Mouse (Mus musculus): ENCODE results near the gene Oas1d. TPM values are rescaled to one million over a fixed set of nuclear protein-coding genes. Genes with fewer than 3 reads are reported as not detected.
"Not testable (repeated sequence)": the region's sequence is repeated elsewhere in the genome, so short reads cannot be mapped to it uniquely, and the experiment has no call there.

Oas1d gene
- polyA plus RNA-seq, 1 experiment = not detected

GRCm38 (mm10) chr5:120890026-120890425 lies 24.3 kb upstream of the Oas1d start:
- H3K36me3 ChIP-seq (ENCODE audit: control insufficient read depth, insufficient read depth) = no peaks in the 10 kb centered on the region
- H3K79me2 ChIP-seq (ENCODE audit: control insufficient read depth, insufficient read depth) = no peaks in the 10 kb centered on the region
- no peak overlapping the region for H3K4me2 ChIP-seq (ENCODE audit: low read depth)

DNA sequence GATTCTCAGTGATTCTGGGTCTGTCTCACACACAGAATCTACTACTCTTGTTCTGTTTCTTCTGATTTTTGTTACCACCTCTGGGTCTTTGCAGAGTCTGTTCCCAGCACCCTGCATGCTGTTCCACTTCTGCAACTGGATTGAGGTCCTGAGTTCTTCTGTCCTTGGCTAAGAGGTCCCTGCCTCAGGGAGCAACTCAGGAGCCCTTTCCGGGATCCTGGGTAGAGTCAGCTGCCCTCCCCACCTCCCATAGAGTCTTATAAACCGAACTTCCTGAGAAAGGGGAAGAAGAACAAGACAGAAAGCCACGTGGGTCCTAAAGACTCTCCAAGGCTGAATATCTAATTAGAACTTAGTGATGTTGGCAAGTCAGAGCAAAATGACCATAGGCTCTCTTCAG lies 23.3 kb upstream of the Oas1d start:
- Histone ChIP-seq H3K4me3 (no peak overlapping the region), H3K27me3 (ENCODE audit: control insufficient read depth, insufficient read depth, insufficient read length) (no peaks in the 10 kb centered on the region), H3K79me2 (ENCODE audit: control insufficient read depth, insufficient read depth) (no peaks in the 10 kb centered on the region), H3K36me3 (ENCODE audit: control insufficient read depth, insufficient read depth) (no peaks in the 10 kb centered on the region), H3ac (ENCODE audit: control insufficient read depth, insufficient read length) (no peak overlapping the region), H3K4me2 (ENCODE audit: low read depth) (no peak overlapping the region)
- TF ChIP-seq MYOG (IDR thresholded peaks at IDR 0.05; ENCODE audit: control insufficient read depth in 1 of 3, insufficient read depth in 1 of 3, insufficient read length in 2 of 3, low read depth in 2 of 3) = no peak
- TF ChIP-seq TCF3 (IDR thresholded peaks at IDR 0.05; ENCODE audit: insufficient read length, low read depth) = no peak
- no peak for TF ChIP-seq SRF (IDR thresholded peaks at IDR 0.05; ENCODE audit: control insufficient read depth, insufficient read length, low read depth)
- no peak for TF ChIP-seq CEBPB (IDR thresholded peaks at IDR 0.05; ENCODE audit: insufficient read depth, poor library complexity, severe bottlenecking)
- TF ChIP-seq MYOD1 (IDR thresholded peaks at IDR 0.05; ENCODE audit: control insufficient read depth in 1 of 3, insufficient read length in 2 of 3, low read depth in 2 of 3) = no peak
- TF ChIP-seq POLR2AphosphoS2 (IDR thresholded peaks at IDR 0.05; ENCODE audit: insufficient read length, low read depth) = no peak

More at GRCm38 (mm10) chr5:120890026-120890425, 24.3 kb upstream of the Oas1d start:
- TF ChIP-seq POLR2AphosphoS2 (IDR thresholded peaks at IDR 0.05; ENCODE audit: insufficient read length, low read depth) = no peak
- no peak for TF ChIP-seq MAX (IDR thresholded peaks at IDR 0.05; ENCODE audit: low read depth)
- TF ChIP-seq TCF3 (IDR thresholded peaks at IDR 0.05; ENCODE audit: insufficient read length, low read depth) = no peak
- no peak for TF ChIP-seq USF1 (IDR thresholded peaks at IDR 0.05; ENCODE audit: low read depth)
- no peak for TF ChIP-seq SRF (IDR thresholded peaks at IDR 0.05; ENCODE audit: control insufficient read depth, insufficient read length, low read depth)
- TF ChIP-seq REST (IDR thresholded peaks at IDR 0.05; ENCODE audit: insufficient read depth, insufficient read length) = no peak
- TF ChIP-seq MYOD1 (IDR thresholded peaks at IDR 0.05; ENCODE audit: control insufficient read depth in 1 of 3, insufficient read length in 2 of 3, low read depth in 2 of 3) = no peak
- TF ChIP-seq E2F4 (IDR thresholded peaks at IDR 0.05; ENCODE audit: insufficient read depth) = no peak
- no peak for TF ChIP-seq CEBPB (IDR thresholded peaks at IDR 0.05; ENCODE audit: insufficient read depth, poor library complexity, severe bottlenecking)
- no peak for TF ChIP-seq TCF12 (IDR thresholded peaks at IDR 0.05; ENCODE audit: insufficient read depth, poor library complexity, severe bottlenecking)
- Histone ChIP-seq H3ac (ENCODE audit: control insufficient read depth, insufficient read length) (no peak overlapping the region), H3K4me3 (no peak overlapping the region), H3K27me3 (ENCODE audit: control insufficient read depth, insufficient read depth, insufficient read length) (no peaks in the 10 kb centered on the region)

DNA sequence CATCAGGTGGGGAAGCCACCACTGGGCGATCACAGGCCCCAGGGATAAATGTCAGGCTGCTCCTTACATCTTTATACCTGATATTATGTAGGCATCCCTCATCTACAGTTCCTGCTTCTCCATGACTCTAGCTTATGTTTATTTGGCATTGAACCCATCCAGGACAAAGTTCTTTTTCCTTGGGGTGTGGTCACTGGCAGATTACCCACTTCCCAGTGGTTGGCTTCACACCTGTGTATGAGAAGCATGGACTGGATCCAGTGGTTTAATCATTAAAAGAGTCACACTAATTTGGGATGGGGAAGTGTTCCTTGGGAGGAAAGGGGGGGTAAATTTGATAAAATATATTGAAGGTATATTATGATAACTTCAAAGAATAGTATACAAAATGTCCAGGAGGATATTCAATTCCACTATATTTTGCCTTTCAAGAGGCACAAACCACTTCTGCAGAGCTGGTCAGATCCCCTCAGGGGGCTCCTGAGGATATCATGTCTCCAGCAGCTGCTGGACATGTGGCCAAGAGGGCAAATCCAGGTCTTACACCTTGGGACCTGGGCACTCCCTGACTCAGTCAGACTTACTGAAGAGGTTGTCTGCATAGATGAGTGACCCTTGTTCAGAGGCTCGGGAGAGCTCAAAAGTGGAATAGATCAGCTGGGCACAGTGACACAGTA lies 22.6 kb upstream of the Oas1d start:
- not testable (repeated sequence) for H3K36me3 ChIP-seq (ENCODE audit: control insufficient read depth, insufficient read depth); H3K27me3 ChIP-seq (ENCODE audit: control insufficient read depth, insufficient read depth, insufficient read length); H3K79me2 ChIP-seq (ENCODE audit: control insufficient read depth, insufficient read depth); H3K4me2 ChIP-seq (ENCODE audit: low read depth); H3ac ChIP-seq (ENCODE audit: control insufficient read depth, insufficient read length); H3K4me3 ChIP-seq

DNA sequence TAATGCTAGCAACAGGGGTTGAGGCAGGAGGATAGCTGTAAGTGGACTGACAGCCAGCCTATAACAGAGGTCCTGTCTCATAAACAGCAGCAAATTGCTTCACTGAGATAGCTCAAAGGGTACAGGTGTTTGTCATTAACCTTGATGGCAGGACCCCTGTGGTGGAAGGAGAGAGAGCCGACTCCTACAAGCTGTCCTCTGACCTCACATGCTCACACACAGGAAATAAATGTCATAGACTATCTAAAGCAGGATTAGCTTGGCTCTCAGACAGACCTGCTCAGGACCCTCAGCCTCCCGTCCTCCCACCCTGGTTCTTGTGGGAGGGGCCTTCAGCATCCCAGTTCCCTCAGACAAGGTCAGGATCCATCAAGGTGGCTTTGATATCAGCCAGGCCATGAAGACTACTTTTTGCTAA lies 22.1 kb upstream of the Oas1d start:
- H3K4me3 ChIP-seq = no peak overlapping the region
- TF ChIP-seq REST (IDR thresholded peaks at IDR 0.05; ENCODE audit: insufficient read depth, insufficient read length) (no peak), CEBPB (IDR thresholded peaks at IDR 0.05; ENCODE audit: insufficient read depth, poor library complexity, severe bottlenecking) (no peak), MAX (IDR thresholded peaks at IDR 0.05; ENCODE audit: low read depth) (no peak), SRF (IDR thresholded peaks at IDR 0.05; ENCODE audit: control insufficient read depth, insufficient read length, low read depth) (no peak), POLR2AphosphoS2 (IDR thresholded peaks at IDR 0.05; ENCODE audit: insufficient read length, low read depth) (no peak), TCF3 (IDR thresholded peaks at IDR 0.05; ENCODE audit: insufficient read length, low read depth) (no peak), MYOD1 (IDR thresholded peaks at IDR 0.05; ENCODE audit: control insufficient read depth in 1 of 3, insufficient read length in 2 of 3, low read depth in 2 of 3) (no peak), MYOG (IDR thresholded peaks at IDR 0.05; ENCODE audit: control insufficient read depth in 1 of 3, insufficient read depth in 1 of 3, insufficient read length in 2 of 3, low read depth in 2 of 3) (no peak), TCF12 (IDR thresholded peaks at IDR 0.05; ENCODE audit: insufficient read depth, poor library complexity, severe bottlenecking) (no peak)
- H3K36me3 ChIP-seq (ENCODE audit: control insufficient read depth, insufficient read depth) = no peaks in the 10 kb centered on the region
- H3K79me2 ChIP-seq (ENCODE audit: control insufficient read depth, insufficient read depth) = no peaks in the 10 kb centered on the region
- H3ac ChIP-seq (ENCODE audit: control insufficient read depth, insufficient read length) = no peak overlapping the region
- no peak overlapping the region for H3K4me2 ChIP-seq (ENCODE audit: low read depth)
- H3K27me3 ChIP-seq (ENCODE audit: control insufficient read depth, insufficient read depth, insufficient read length) = no peaks in the 10 kb centered on the region

GRCm38 (mm10) chr5:120893866-120894265 lies 20.5 kb upstream of the Oas1d start:
- not testable (repeated sequence) for H3K4me2 ChIP-seq (ENCODE audit: low read depth); H3K4me3 ChIP-seq; H3K79me2 ChIP-seq (ENCODE audit: control insufficient read depth, insufficient read depth); H3K36me3 ChIP-seq (ENCODE audit: control insufficient read depth, insufficient read depth); H3K27me3 ChIP-seq (ENCODE audit: control insufficient read depth, insufficient read depth, insufficient read length); H3ac ChIP-seq (ENCODE audit: control insufficient read depth, insufficient read length)

GRCm38 (mm10) chr5:120894692-120895091 lies 19.6 kb upstream of the Oas1d start:
- not testable (repeated sequence) for H3K4me2 ChIP-seq (ENCODE audit: low read depth); H3K36me3 ChIP-seq (ENCODE audit: control insufficient read depth, insufficient read depth); H3K79me2 ChIP-seq (ENCODE audit: control insufficient read depth, insufficient read depth); H3K4me3 ChIP-seq; H3ac ChIP-seq (ENCODE audit: control insufficient read depth, insufficient read length); H3K27me3 ChIP-seq (ENCODE audit: control insufficient read depth, insufficient read depth, insufficient read length)
